Mouse (Mus musculus): ENCODE measurements at regions not wholly inside any gene's neighbourhood (a gene's known extent, or its start where the extent isn't known, plus 50 kb on each side); places are given as distances from the start of the nearest gene placed in this dataset.

DNA sequence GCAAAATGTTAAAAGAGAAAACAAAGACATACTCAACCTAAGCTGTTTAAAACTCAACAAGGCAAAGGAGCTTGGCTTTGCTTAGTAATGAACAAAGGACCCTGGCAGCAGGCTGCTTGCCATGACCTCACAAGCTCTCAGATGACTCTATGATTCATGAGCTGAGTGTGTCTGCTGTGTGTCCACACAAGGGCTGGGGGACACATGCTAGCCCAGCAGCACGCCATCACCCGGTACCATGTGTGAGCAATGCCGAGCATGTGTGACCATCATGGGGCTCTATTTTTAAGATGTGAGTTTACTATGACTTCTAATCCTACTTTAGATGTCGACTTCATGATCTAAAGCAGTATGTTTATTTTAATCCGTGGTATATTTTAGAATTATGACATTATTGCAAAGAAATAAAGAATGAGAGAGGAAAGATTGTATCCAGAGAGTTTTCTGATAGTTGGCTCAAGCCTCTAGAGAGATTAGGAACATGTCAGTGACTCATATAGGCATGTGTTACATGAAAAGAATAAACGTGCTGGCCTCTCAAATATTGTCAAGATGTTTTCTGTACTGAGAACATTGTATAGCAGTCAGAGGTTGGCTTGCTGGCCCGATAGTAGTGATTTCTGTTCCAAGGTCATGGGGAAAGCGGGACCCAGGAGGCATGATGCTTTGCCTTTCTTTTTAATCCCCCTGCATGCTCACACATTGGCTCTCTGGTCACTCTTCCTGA, 400.1 kb upstream of the Intu start:
- H3K27ac ChIP-seq (ENCODE audit: insufficient read depth, low read depth): no peak overlapping the region
- H3K36me3 ChIP-seq (replicated peaks in 1 of 2; ENCODE audit: control insufficient read depth in 1 of 2, insufficient read depth in 1 of 2, low read length in 1 of 2): no peaks in the 10 kb centered on the region
- H3K27me3 ChIP-seq (replicated peaks): no peaks in the 10 kb centered on the region
- in situ Hi-C loops (cut with MboI; ENCODE audit: low pct_ligation_motif_present, low pct_unique_long_range_greater_than_20kb, low sequenced_read_pairs): no loop called here
- H3K4me2 ChIP-seq (ENCODE audit: insufficient read depth, low read depth, poor library complexity, severe bottlenecking): no peak overlapping the region
- no peaks in the 10 kb centered on the region for H3K79me2 ChIP-seq (replicated peaks; ENCODE audit: control insufficient read depth, extremely low read depth, insufficient read depth, poor library complexity, severe bottlenecking)
- no peaks in the 10 kb centered on the region for H3K9me3 ChIP-seq (replicated peaks; ENCODE audit: low read length)
- DNase-seq (ENCODE audit: extremely low read depth): no peak
- dilution Hi-C loops (cut with MboI; ENCODE audit: extremely low pct_ligation_motif_present, extremely low pct_unique_long_range_greater_than_20kb, low sequenced_read_pairs): no loop called here
- TF ChIP-seq ELF1 (IDR thresholded peaks at IDR 0.05; ENCODE audit: low read depth, low read length) (no peak), IRF4 (IDR thresholded peaks at IDR 0.05; ENCODE audit: low read depth, low read length) (no peak)
- no peak overlapping the region for H3K9ac ChIP-seq (ENCODE audit: insufficient read depth, low read depth)
- H3K4me1 ChIP-seq (ENCODE audit: control insufficient read depth in 1 of 2, insufficient read depth in 2 of 2): peaks cover 20 to 32% of the 10 kb centered on the region in 2 experiments; a peak in 3 of 4 replicates
- H3K4me3 ChIP-seq (replicated peaks in 1 of 3; ENCODE audit: low read depth in 2 of 3, low read length in 2 of 3, poor library complexity in 1 of 3): no peak overlapping the region

DNA sequence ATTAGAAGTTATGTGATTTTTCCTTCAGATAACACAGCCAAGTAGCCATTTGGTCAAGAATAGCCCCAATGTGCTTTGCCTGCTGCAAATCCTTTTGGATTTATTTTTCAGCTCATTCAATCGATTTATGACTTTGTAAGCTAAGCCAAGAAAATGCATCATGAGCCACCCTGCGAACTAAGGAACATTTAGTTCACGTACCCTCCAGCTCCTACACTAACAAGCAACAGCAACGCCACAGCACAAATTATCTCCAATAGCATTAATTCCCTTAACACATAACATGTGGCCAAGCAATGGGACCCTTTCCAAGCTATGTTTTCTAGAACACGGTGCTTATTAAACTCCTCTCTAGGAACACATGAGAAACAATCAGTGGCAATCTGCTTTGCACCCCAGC, 392.4 kb upstream of the Intu start:
- Histone ChIP-seq H3K4me3 (replicated peaks in 1 of 3; ENCODE audit: low read depth in 2 of 3, low read length in 2 of 3, poor library complexity in 1 of 3) (no peak overlapping the region), H3K79me2 (replicated peaks; ENCODE audit: control insufficient read depth, extremely low read depth, insufficient read depth, poor library complexity, severe bottlenecking) (no peaks in the 10 kb centered on the region), H3K4me2 (ENCODE audit: insufficient read depth, low read depth, poor library complexity, severe bottlenecking) (no peak overlapping the region), H3K27ac (ENCODE audit: insufficient read depth, low read depth) (no peak overlapping the region), H3K27me3 (replicated peaks) (no peaks in the 10 kb centered on the region), H3K36me3 (replicated peaks in 1 of 2; ENCODE audit: control insufficient read depth in 1 of 2, insufficient read depth in 1 of 2, low read length in 1 of 2) (no peaks in the 10 kb centered on the region), H3K4me1 (ENCODE audit: control insufficient read depth in 1 of 2, insufficient read depth in 2 of 2) (peaks cover 0 to 14% of the 10 kb centered on the region in 2 experiments; a peak in 2 of 4 replicates), H3K9me3 (replicated peaks; ENCODE audit: low read length) (no peaks in the 10 kb centered on the region), H3K9ac (ENCODE audit: insufficient read depth, low read depth) (no peak overlapping the region)
- dilution Hi-C loops (cut with MboI; ENCODE audit: extremely low pct_ligation_motif_present, extremely low pct_unique_long_range_greater_than_20kb, low sequenced_read_pairs): no loop called here
- TF ChIP-seq BHLHE40 (IDR thresholded peaks at IDR 0.05; ENCODE audit: low read depth, low read length): no peak
- TF ChIP-seq MAFK (IDR thresholded peaks at IDR 0.05; ENCODE audit: insufficient replicate concordance, low read length): no peak
- no peak for TF ChIP-seq JUND (conservative IDR thresholded peaks at IDR 0.05; ENCODE audit: low read depth, low read length)
- no peak for TF ChIP-seq MYC (IDR thresholded peaks at IDR 0.05; ENCODE audit: low read depth, low read length)
- no peak for TF ChIP-seq RAD21 (IDR thresholded peaks at IDR 0.05; ENCODE audit: low read depth, low read length)
- TF ChIP-seq USF1 (IDR thresholded peaks at IDR 0.05; ENCODE audit: low read depth, low read length): no peak
- DNase-seq (ENCODE audit: extremely low read depth): no peak
- in situ Hi-C loops (cut with MboI; ENCODE audit: low pct_ligation_motif_present, low pct_unique_long_range_greater_than_20kb, low sequenced_read_pairs): no loop called here

DNA sequence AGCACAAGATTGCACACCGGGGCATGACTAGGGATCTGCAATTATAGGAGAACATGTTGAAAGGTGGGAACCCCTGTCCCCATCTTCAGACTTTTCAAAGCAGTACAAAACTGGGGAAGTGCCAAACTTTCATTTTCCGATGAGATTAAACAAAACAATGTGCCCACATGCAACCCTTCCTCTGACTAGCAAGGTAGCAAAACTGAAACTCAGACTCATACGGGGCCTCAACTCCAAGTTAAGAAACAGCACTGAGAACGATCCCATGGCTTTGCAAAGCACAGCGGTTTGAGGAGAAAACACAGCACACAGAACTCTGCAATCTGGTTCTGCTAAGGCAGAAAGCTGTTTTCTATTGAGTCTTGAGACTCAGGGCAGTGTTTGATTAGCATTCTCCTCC, 388.9 kb upstream of the Intu start:
- in situ Hi-C loops (cut with MboI; ENCODE audit: low pct_ligation_motif_present, low pct_unique_long_range_greater_than_20kb, low sequenced_read_pairs): no loop called here
- no peaks in the 10 kb centered on the region for H3K79me2 ChIP-seq (replicated peaks; ENCODE audit: control insufficient read depth, extremely low read depth, insufficient read depth, poor library complexity, severe bottlenecking)
- no peaks in the 10 kb centered on the region for H3K27me3 ChIP-seq (replicated peaks)
- peaks cover 3 to 14% of the 10 kb centered on the region in 2 experiments for H3K4me1 ChIP-seq (ENCODE audit: control insufficient read depth in 1 of 2, insufficient read depth in 2 of 2)
- peak overlapping the region; percentile 25 for H3K9ac ChIP-seq (ENCODE audit: insufficient read depth, low read depth)
- dilution Hi-C loops (cut with MboI; ENCODE audit: extremely low pct_ligation_motif_present, extremely low pct_unique_long_range_greater_than_20kb, low sequenced_read_pairs): no loop called here
- 0 out of 2 replicates have a peak overlapping the region, but pooled peaks have one; percentile 3 for H3K27ac ChIP-seq (ENCODE audit: insufficient read depth, low read depth)
- H3K9me3 ChIP-seq (replicated peaks; ENCODE audit: low read length): no peaks in the 10 kb centered on the region
- H3K4me3 ChIP-seq (replicated peaks in 1 of 3; ENCODE audit: low read depth in 2 of 3, low read length in 2 of 3, poor library complexity in 1 of 3): no peak overlapping the region
- no peaks in the 10 kb centered on the region for H3K36me3 ChIP-seq (replicated peaks in 1 of 2; ENCODE audit: control insufficient read depth in 1 of 2, insufficient read depth in 1 of 2, low read length in 1 of 2)
- H3K4me2 ChIP-seq (ENCODE audit: insufficient read depth, low read depth, poor library complexity, severe bottlenecking): peak overlapping the region; percentile 74
- DNase-seq (ENCODE audit: extremely low read depth): peak; percentile 48
- 0 out of 2 replicates have a peak, but pooled peaks have one; percentile 31 for TF ChIP-seq RCOR1 (conservative IDR thresholded peaks at IDR 0.05; ENCODE audit: low read depth, low read length)
- TF ChIP-seq ETS1 (conservative IDR thresholded peaks at IDR 0.05; ENCODE audit: low read depth, low read length): peak; percentile 47
- peak; percentile 50; the same call in 1 of the 2 replicates for TF ChIP-seq TCF12 (IDR thresholded peaks at IDR 0.05; ENCODE audit: low read depth, low read length)
- 0 out of 2 replicates have a peak, but pooled peaks have one; percentile 16 for TF ChIP-seq MAFK (IDR thresholded peaks at IDR 0.05; ENCODE audit: insufficient replicate concordance, low read length)
- peak; percentile 89 for TF ChIP-seq IRF4 (IDR thresholded peaks at IDR 0.05; ENCODE audit: low read depth, low read length)
- peak; percentile 34 for TF ChIP-seq JUN (IDR thresholded peaks at IDR 0.05; ENCODE audit: insufficient read depth, low read depth, low read length)
- TF ChIP-seq BHLHE40 (IDR thresholded peaks at IDR 0.05; ENCODE audit: low read depth, low read length): 0 out of 2 replicates have a peak, but pooled peaks have one; percentile 33
- TF ChIP-seq ZC3H11A (IDR thresholded peaks at IDR 0.05; ENCODE audit: low read depth, low read length): no peak
- TF ChIP-seq EP300 (IDR thresholded peaks at IDR 0.05; ENCODE audit: low read length): peak; percentile 75
- 0 out of 2 replicates have a peak, but pooled peaks have one; percentile 4 for TF ChIP-seq SMC3 (IDR thresholded peaks at IDR 0.05; ENCODE audit: low read depth, low read length)
- no peak for TF ChIP-seq SIN3A (IDR thresholded peaks at IDR 0.05; ENCODE audit: low read length)
- no peak for TF ChIP-seq HCFC1 (IDR thresholded peaks at IDR 0.05; ENCODE audit: low read depth, low read length)
- TF ChIP-seq MXI1 (IDR thresholded peaks at IDR 0.05; ENCODE audit: low read depth, low read length): peak; percentile 44; the same call in 1 of the 2 replicates
- peak; percentile 35; the same call in 1 of the 2 replicates for TF ChIP-seq JUND (conservative IDR thresholded peaks at IDR 0.05; ENCODE audit: low read depth, low read length)
- no peak for TF ChIP-seq ELF1 (IDR thresholded peaks at IDR 0.05; ENCODE audit: low read depth, low read length)
- peak; percentile 74; the same call in 1 of the 2 replicates for TF ChIP-seq MEF2A (IDR thresholded peaks at IDR 0.05; ENCODE audit: borderline replicate concordance, low read depth, low read length)
